Mouse (Mus musculus) lung, postnatal 0 days (tissue): ENCODE measurements around the gene Pou6f1.

Source experiments
- CTCF ChIP-seq: IDR thresholded peaks from 2 replicates; pipeline ENCODE4 v1.5.1; 2016; ENCODE audit warnings: antibody characterized with exemption, mild to moderate bottlenecking
- EP300 ChIP-seq: IDR thresholded peaks from 2 replicates; pipeline ENCODE4 v1.6.1; 2016; ENCODE audit warnings: antibody characterized with exemption, mild to moderate bottlenecking, control low read depth

GRCm38 (mm10) chr15:100576810-100577209 lies 23.0 kb downstream of the Pou6f1 start:
- TF ChIP-seq EP300 (no peak), CTCF (no peak)
